Mouse (Mus musculus) liver, embryonic 15.5 days (tissue): ENCODE data around the gene Pgpep1l. TPM values are rescaled to one million over a fixed set of nuclear protein-coding genes. Genes with fewer than 3 reads are reported as not detected.
A peak's percentile ranks its signal among the peaks of the same experiment; 100 is the strongest.
"Not testable (repeated sequence)": the region's sequence is repeated elsewhere in the genome, so short reads cannot be mapped to it uniquely, and the experiment has no call there.

Experiments
- ATAC-seq: fragments of 200-750 bp; cut with Nextera tagmentation; 2 replicates; pipeline ENCODE4 v1.8.0; 2017; ENCODE audit warnings: moderate number of reproducible peaks, mild to moderate bottlenecking, moderate library complexity; ENCODE audit not compliant: insufficient read depth
- H3K27ac ChIP-seq: fragments of 300-500 bp; sonication (generic); replicated peaks from 2 replicates; pipeline ENCODE4 v1.5.1; 2015; ENCODE audit warnings: mild to moderate bottlenecking, inconsistent platforms
- H3K27me3 ChIP-seq: fragments of 300-500 bp; sonication (generic); 2 replicates; pipeline ENCODE4 v1.6.1; 2015; ENCODE audit warnings: mild to moderate bottlenecking, inconsistent platforms
- H3K36me3 ChIP-seq: fragments of 300-500 bp; sonication (generic); replicated peaks from 2 replicates; pipeline ENCODE4 v1.6.1; 2015; ENCODE audit warnings: moderate library complexity, mild to moderate bottlenecking, inconsistent platforms
- H3K4me1 ChIP-seq: fragments of 300-500 bp; sonication (generic); replicated peaks from 2 replicates; pipeline ENCODE4 v1.6.1; 2015; ENCODE audit warnings: inconsistent platforms
- H3K4me2 ChIP-seq: fragments of 300-500 bp; sonication (generic); 2 replicates; pipeline ENCODE4 v1.6.1; 2015; ENCODE audit warnings: moderate library complexity, mild to moderate bottlenecking, inconsistent platforms
- H3K4me3 ChIP-seq: fragments of 300-500 bp; sonication (generic); replicated peaks from 2 replicates; pipeline ENCODE4 v1.5.1; 2015; ENCODE audit warnings: mild to moderate bottlenecking, inconsistent platforms
- H3K9ac ChIP-seq: fragments of 300-500 bp; sonication (generic); 2 replicates; pipeline ENCODE4 v1.6.1; 2015; ENCODE audit warnings: moderate library complexity, mild to moderate bottlenecking, inconsistent platforms
- H3K9me3 ChIP-seq: fragments of 300-500 bp; sonication (generic); replicated peaks from 2 replicates; pipeline ENCODE4 v1.6.1; 2016; ENCODE audit warnings: inconsistent platforms
- WGBS: fragments of 180-500 bp; shearing (Covaris S2); methylation state at CpG from one replicate; pipeline ENCODE4 v1.1.7; 2015; ENCODE audit warnings: mixed read lengths; ENCODE audit not compliant: insufficient replicate concordance; 5-methylcytosine and 5-hydroxymethylcytosine counted together
- polyA plus RNA-seq: library from polyadenylated mRNA; unstranded; fragments of >200 nt; fragmentation: Nextera tagmentation; extraction: Ambion mirVana; gene quantifications from 2 replicates; pipeline ENCODE4 v1.2.1, GENCODE M21; 2015

Pgpep1l gene
- polyA plus RNA-seq, 1 experiment from 2014 or later, result not detected

DNA sequence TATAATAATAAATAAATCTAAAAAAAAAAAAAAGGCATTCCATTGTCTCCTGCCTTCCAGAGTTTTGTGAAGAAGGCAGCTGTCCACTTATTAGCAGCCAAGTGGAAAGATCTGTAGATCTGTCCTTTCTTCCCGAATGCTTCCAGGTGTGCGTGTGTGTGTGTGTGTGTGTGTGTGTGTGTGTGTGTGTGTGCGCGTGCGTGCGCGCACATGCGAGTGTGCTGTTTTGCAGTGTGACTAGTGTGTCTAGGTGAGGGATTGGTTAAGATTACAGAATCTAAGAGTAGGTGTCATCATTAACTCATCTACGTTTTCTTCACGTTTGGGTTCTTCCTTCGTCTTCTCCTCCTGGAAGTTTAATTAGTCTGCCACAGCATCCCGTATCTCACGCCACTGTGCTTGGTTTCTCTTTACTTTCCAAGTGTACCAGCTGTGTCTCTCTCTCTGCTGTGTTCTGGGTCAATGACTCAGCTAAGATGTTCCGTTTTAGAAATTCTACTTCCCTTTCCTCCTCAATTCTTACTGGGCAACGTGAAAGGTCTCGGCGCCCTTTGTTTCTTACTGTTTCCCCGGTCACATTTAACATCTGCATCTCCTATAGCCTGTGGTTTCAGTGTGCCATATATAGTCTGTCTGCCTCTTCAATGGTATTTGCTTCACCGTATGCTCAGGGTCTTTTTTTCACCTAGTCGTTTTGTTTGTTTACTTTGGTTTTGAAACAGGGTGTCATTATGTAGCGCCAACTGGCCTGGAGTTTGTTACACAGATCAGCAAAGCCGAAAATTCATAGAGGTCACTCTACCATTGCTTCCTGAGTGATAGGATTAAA is 18.5 kb upstream of the Pgpep1l start:
- ATAC-seq, result no peak

DNA sequence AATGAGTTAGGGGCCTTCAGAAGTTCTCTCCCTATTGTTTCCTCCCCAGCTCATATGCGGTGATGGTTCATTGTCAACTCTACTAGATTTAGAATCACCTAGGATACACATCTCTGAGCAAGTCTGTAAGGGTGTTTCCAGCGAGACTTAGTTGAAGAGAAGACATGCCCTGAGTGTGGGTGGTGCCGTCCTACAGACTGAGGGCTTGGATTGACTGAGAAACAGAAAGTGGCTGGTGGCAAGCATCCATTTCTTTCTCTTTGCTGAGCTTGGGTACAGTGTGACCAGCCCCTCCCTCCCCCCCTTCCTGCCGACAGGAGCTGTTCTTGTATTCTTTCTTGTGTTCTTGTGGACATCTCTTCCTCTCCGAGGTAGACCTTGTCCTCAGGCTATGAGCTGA is 17.3 kb upstream of the Pgpep1l start:
- Histone ChIP-seq H3K36me3 (no peaks in the 10 kb centered on the region), H3K4me1 (0 out of 2 replicates have a peak, but pooled peaks cover 13% of the 10 kb centered on the region), H3K4me3 (no peak overlapping the region), H3K9me3 (no peaks in the 10 kb centered on the region), H3K27ac (no peak overlapping the region), H3K9ac (no peak overlapping the region), H3K27me3 (peaks cover 3% of the 10 kb centered on the region; the same call in 1 of the 2 replicates), H3K4me2 (no peak overlapping the region)
- no peak for ATAC-seq
- WGBS, result 37% methylated on average over 5 of the region's 5 CpGs

More for the DNA sequence above, 18.5 kb upstream of the Pgpep1l start:
- 42% methylated on average over 22 of the region's 22 CpGs for WGBS
- 0 out of 2 replicates have a peak, but pooled peaks cover 13% of the 10 kb centered on the region for H3K4me1 ChIP-seq
- no peaks in the 10 kb centered on the region for H3K27me3 ChIP-seq
- H3K36me3 ChIP-seq, result no peaks in the 10 kb centered on the region
- no peak overlapping the region for H3K9ac ChIP-seq
- no peak overlapping the region for H3K4me3 ChIP-seq
- peak overlapping the region; percentile 5 for H3K4me2 ChIP-seq
- H3K27ac ChIP-seq, result peak overlapping the region; percentile 15; the same call in 1 of the 2 replicates
- H3K9me3 ChIP-seq, result no peaks in the 10 kb centered on the region

DNA sequence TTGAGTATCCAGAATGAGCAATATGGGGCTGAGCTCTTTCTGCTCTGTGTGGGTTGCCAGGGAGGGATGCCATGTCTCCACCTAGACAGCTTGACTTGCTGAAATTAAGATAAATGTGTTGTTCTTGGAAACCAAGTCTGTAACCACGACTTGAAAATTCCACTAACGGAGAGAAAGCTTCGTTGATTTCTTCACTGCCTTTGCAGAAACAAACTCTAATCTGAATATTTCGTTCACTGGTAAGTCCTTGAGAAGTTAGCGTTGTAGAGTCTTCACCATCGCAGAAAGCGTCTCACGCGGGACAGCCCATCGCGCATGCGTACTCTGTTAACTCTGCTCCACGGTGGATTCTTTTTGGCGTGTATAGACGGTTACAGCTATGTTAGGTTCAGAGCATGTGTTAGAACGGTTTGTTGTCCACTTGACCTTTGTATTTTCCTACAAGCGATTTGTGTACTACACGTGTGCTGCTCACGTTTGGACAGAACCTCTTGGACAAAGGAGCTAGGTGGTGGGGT is 16.4 kb upstream of the Pgpep1l start:
- H3K36me3 ChIP-seq, result no peaks in the 10 kb centered on the region
- H3K4me3 ChIP-seq, result no peak overlapping the region
- peaks cover 16% of the 10 kb centered on the region for H3K4me1 ChIP-seq
- H3K27ac ChIP-seq, result no peak overlapping the region
- H3K9ac ChIP-seq, result no peak overlapping the region
- H3K9me3 ChIP-seq, result no peaks in the 10 kb centered on the region
- no peak for ATAC-seq
- peaks cover 9% of the 10 kb centered on the region; the same call in 1 of the 2 replicates for H3K27me3 ChIP-seq
- no peak overlapping the region for H3K4me2 ChIP-seq
- 73% methylated on average over 19 of the region's 19 CpGs for WGBS

DNA sequence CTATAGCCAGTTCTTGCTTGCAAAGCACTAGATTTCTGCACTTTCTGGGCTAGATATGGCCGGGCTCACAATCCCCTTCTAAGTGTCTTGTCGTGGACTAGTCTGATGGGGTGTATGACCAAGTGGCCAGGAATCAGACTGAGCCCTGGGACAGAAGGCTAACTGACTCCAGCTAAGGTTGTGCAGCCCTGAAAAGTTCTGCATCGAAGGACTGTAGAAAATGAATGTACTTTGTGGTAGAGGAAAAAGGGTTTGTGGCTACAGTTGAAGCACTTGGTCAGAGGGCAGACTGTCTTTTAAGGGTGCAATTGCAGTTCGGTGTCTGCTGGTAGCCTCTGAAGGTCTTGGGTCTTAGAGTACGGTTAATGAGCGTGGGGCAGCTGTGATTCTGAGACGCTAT is 15.4 kb upstream of the Pgpep1l start:
- Histone ChIP-seq H3K27me3 (peaks cover 9% of the 10 kb centered on the region; the same call in 1 of the 2 replicates), H3K9ac (no peak overlapping the region), H3K4me1 (peaks cover 17% of the 10 kb centered on the region), H3K27ac (no peak overlapping the region), H3K9me3 (no peaks in the 10 kb centered on the region), H3K4me3 (no peak overlapping the region), H3K36me3 (no peaks in the 10 kb centered on the region), H3K4me2 (no peak overlapping the region)
- no peak for ATAC-seq
- WGBS, result 60% methylated on average over 7 of the region's 7 CpGs

DNA sequence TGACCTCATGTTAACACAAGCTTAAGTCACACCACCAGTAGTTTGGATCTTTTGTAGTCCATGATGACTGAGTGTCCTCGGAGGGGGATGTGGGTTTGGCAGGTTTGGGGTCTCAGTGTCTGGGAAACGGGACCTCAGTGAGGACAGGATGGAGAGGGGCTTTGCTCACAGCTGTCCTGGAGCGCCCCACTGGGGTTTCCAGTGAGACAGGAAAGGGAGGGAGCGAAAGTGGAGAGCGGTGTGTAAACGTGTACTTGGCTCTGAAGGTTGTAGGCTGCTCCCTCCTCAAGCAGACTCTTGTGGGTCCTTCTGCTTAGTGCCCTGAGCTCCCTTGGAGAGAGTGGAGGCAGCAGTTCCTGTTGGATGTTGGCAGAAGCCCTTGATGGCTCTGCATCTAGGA is 14.9 kb upstream of the Pgpep1l start:
- Histone ChIP-seq H3K9me3 (no peaks in the 10 kb centered on the region), H3K27ac (no peak overlapping the region), H3K27me3 (peaks cover 9% of the 10 kb centered on the region; the same call in 1 of the 2 replicates), H3K9ac (no peak overlapping the region), H3K36me3 (no peaks in the 10 kb centered on the region), H3K4me1 (peaks cover 17% of the 10 kb centered on the region), H3K4me2 (no peak overlapping the region), H3K4me3 (no peak overlapping the region)
- ATAC-seq, result no peak
- WGBS, result 59% methylated on average over 6 of the region's 6 CpGs

DNA sequence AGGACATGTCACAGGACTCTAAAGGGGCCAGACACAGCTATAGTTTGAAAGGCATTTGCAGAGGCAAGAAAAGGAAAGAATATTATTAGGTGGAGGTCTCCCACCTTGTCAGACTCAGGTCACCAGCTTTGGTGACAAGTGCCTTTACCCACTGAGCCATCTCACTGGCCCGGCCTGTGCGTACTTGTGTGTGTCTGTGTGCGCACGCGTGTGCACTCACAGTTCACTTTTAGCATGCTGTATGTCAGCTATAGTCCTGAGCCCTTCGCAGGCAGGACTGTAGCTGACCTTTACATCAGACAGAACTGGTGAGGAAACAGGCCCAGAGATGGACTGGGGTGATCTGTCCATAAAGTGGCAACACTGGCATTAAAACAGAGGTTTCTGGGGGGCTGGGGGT is 14.4 kb upstream of the Pgpep1l start:
- Histone ChIP-seq H3K9me3 (no peaks in the 10 kb centered on the region), H3K4me3 (no peak overlapping the region), H3K9ac (no peak overlapping the region), H3K4me2 (no peak overlapping the region), H3K27ac (no peak overlapping the region), H3K27me3 (peaks cover 9% of the 10 kb centered on the region; the same call in 1 of the 2 replicates), H3K4me1 (peaks cover 17% of the 10 kb centered on the region), H3K36me3 (no peaks in the 10 kb centered on the region)
- no peak for ATAC-seq
- WGBS, result 80% methylated on average over 6 of the region's 6 CpGs

DNA sequence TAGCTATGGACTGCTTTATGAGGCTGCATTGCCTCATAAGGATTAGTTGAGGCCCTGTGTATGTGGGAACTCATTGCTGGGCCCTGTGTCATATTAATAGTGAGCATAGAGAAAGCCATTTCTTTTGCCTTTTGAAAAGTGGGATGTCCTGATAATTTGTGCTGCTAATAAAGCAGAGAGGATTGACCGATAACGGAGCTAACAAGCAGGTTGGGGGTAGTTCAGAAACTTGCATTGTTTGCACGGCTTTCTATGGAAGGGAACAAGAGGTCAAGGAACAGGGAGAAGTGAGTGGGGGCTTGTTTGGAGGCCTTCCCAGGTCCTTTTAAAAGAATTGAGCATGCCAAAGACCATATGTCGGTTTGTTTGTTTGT is 13.9 kb upstream of the Pgpep1l start:
- ATAC-seq, result no peak
- Histone ChIP-seq H3K36me3 (no peaks in the 10 kb centered on the region), H3K4me2 (no peak overlapping the region), H3K27ac (no peak overlapping the region), H3K4me1 (peaks cover 15% of the 10 kb centered on the region), H3K27me3 (peaks cover 9% of the 10 kb centered on the region; the same call in 1 of the 2 replicates), H3K9me3 (no peaks in the 10 kb centered on the region), H3K9ac (no peak overlapping the region), H3K4me3 (no peak overlapping the region)
- 55% methylated on average over 4 of the region's 4 CpGs for WGBS

DNA sequence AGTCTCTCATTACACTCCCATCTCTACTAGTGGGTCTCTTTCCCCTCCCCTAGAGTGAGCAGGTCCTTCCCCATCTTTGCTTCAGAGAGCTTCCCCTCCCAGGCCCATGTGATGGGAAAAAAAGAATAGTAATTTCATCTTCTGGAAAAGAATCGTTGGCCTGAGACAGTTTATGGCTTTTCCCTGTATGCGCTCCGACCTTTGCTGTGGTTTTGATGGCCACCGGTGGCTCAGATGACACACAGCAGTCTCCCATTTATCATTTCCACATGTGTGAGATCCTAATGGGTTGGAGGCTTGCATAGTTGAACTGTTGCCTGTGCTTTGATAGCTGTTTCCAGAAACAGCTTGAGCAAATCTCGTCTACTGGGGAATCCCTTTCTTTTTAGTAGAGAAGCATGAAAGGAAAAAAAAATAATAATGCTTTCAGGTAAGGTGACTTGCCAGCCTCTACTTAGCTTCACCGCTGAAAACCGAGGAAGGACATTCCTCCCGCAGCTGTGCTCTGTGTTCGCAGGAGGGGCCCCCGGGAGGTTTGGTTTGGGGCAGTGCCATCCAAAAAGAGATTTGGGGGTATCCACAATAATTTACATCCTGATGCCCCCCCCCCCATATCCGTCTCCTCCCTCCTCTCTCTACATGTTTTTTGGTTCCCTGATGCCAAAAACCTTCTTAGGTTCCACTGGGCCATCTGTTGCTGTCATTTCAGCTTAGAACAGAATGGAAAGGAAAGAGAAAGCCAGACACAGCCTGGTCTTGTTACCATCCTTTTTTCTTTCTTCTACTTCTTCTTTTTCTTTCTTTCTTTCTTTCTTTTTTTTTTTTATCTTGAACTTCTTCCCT is 13.2 kb upstream of the Pgpep1l start:
- H3K27ac ChIP-seq, result no peak overlapping the region
- no peak for ATAC-seq
- no peak overlapping the region for H3K4me3 ChIP-seq
- H3K4me2 ChIP-seq, result no peak overlapping the region
- WGBS, result 34% methylated on average over 11 of the region's 11 CpGs
- H3K9ac ChIP-seq, result no peak overlapping the region
- H3K27me3 ChIP-seq, result peaks cover 9% of the 10 kb centered on the region; the same call in 1 of the 2 replicates
- H3K4me1 ChIP-seq, result peaks cover 13% of the 10 kb centered on the region
- H3K9me3 ChIP-seq, result no peaks in the 10 kb centered on the region
- no peaks in the 10 kb centered on the region for H3K36me3 ChIP-seq

DNA sequence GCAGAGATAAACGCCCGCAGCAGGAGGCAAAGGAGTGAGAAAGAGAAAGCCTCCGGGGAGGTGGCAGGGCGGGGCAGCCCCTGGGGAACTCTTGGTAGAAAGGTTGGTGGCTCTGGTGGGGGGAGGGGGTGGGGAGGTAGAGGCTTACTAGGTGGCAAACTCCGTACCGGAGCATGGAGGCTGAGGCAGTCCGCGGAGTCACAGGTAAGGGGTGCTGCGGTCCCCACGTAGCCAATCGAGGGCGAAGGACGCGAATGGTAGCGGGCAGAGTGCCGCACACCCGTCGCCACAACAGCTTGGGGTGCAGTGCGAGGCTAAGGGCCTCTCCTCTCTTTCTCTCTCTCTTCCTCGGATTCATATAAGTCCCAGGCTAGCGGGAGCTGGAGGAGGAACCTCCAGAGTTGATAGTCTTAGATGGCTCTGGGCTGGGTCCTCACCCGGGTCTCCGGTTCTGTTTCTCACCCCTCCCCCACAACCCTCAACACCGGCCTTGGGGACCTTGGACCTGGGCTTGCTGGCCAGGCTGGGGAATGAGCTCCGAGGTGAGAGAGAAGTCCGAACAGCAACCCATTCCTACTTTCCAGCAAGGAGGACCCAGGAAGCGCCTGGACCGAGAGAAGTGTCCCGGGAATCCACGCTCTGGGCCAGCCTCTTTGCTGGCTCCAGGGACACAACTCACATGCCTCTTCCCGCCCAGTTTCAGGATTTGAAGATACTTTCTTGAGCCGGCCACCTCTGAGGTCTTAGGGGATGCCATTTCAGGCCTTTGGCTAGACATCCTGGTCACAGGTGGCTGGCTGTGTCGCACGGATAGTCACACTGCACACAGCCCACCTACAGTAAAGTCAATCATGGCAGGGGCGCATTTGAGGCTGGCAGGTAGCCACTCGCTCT is 12.1 kb upstream of the Pgpep1l start:
- peak overlapping the region; percentile 72 for H3K4me2 ChIP-seq
- H3K9ac ChIP-seq, result no peak overlapping the region
- H3K27ac ChIP-seq, result no peak overlapping the region
- H3K36me3 ChIP-seq, result no peaks in the 10 kb centered on the region
- no peaks in the 10 kb centered on the region for H3K9me3 ChIP-seq
- peaks cover 12% of the 10 kb centered on the region for H3K4me1 ChIP-seq
- WGBS, result 13% methylated on average over 36 of the region's 36 CpGs
- H3K4me3 ChIP-seq, result peak overlapping the region; percentile 49
- no peak for ATAC-seq
- peaks cover 9% of the 10 kb centered on the region; the same call in 1 of the 2 replicates for H3K27me3 ChIP-seq

DNA sequence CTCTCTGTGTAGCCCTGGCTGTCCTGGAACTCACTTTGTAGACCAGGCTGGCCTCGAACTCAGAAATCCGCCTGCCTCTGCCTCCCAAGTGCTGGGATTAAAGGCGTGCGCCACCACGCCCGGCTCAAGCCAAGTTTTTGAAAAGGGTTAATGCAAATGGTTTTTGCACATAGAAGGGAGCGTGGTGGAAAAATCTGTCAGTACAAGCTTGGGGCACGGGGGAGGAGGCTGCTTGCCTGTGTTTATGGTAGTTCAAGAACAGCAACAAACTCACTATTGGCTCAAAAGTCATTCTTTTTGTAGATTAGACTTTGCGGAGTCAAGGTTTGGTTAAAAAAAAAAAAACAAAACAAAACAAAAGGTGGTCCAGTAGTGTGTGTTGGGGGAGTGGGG is 11.4 kb upstream of the Pgpep1l start:
- not testable (repeated sequence) for ATAC-seq, H3K9me3 ChIP-seq, H3K27me3 ChIP-seq, H3K36me3 ChIP-seq, H3K9ac ChIP-seq, H3K27ac ChIP-seq
- peak overlapping the region; percentile 49 for H3K4me3 ChIP-seq
- peaks cover 12% of the 10 kb centered on the region for H3K4me1 ChIP-seq
- 40% methylated on average over 9 of the region's 9 CpGs for WGBS
- peak overlapping the region; percentile 72 for H3K4me2 ChIP-seq
